Mouse (Mus musculus) hindbrain, postnatal 0 days (tissue): ENCODE measurements around the gene Smtnl2. TPM values are rescaled to one million over a fixed set of nuclear protein-coding genes. Genes with fewer than 3 reads are reported as not detected.

Experiments
- ATAC-seq: fragments of 200-750 bp; cut with Nextera tagmentation; 2 replicates; pipeline ENCODE4 v1.8.0; 2017; ENCODE audit warnings: mild to moderate bottlenecking, moderate TSS enrichment, moderate library complexity
- DNase-seq: peaks from one replicate; pipeline ENCODE4 v3.0.0-alpha.2; 2015; ENCODE audit warnings: low spot score
- H3K27ac ChIP-seq: fragments of 300-500 bp; sonication (generic); 2 replicates; pipeline ENCODE4 v1.5.1; 2014; ENCODE audit warnings: mild to moderate bottlenecking
- H3K27me3 ChIP-seq: fragments of 300-500 bp; sonication (generic); 2 replicates; pipeline ENCODE4 v1.6.1; 2014; ENCODE audit warnings: low read length, mixed read lengths; ENCODE audit not compliant: insufficient read depth
- H3K36me3 ChIP-seq: fragments of 300-500 bp; sonication (generic); 2 replicates; pipeline ENCODE4 v1.6.1; 2014; ENCODE audit warnings: low read length, mixed read lengths; ENCODE audit not compliant: insufficient read depth
- H3K4me1 ChIP-seq: fragments of 300-500 bp; sonication (generic); 2 replicates; pipeline ENCODE4 v1.6.1; 2014; ENCODE audit warnings: antibody characterized with exemption, low read length, mixed read lengths; ENCODE audit not compliant: insufficient read depth
- H3K4me2 ChIP-seq: fragments of 300-500 bp; sonication (generic); 2 replicates; pipeline ENCODE4 v1.6.1; 2014; ENCODE audit warnings: low read depth, mild to moderate bottlenecking, low read length, moderate library complexity, mixed read lengths
- H3K4me3 ChIP-seq: fragments of 300-500 bp; sonication (generic); 2 replicates; pipeline ENCODE4 v1.5.1; 2014; ENCODE audit warnings: low read length
- H3K9ac ChIP-seq: fragments of 300-500 bp; sonication (generic); replicated peaks from 2 replicates; pipeline ENCODE4 v1.6.1; 2014; ENCODE audit warnings: mild to moderate bottlenecking, low read length, moderate library complexity, mixed read lengths
- H3K9me3 ChIP-seq: fragments of 300-500 bp; sonication (generic); 2 replicates; pipeline ENCODE4 v1.6.1; 2016; ENCODE audit warnings: low read length, mixed read lengths
- CTCF ChIP-seq: IDR thresholded peaks from 2 replicates; pipeline ENCODE4 v1.5.1; 2016; ENCODE audit warnings: antibody characterized with exemption, control low read depth, low read depth
- WGBS: fragments of 180-500 bp; shearing (Covaris S2); extraction: QIAGEN DNeasy Blood & Tissue Kit; methylation state at CpG from one replicate; pipeline ENCODE4 v1.1.7; 2014; 5-methylcytosine and 5-hydroxymethylcytosine counted together
- polyA plus RNA-seq: library from polyadenylated mRNA; unstranded; fragments of >200 nt; fragmentation: Nextera tagmentation; extraction: Ambion mirVana; gene quantifications from 2 replicates; pipeline ENCODE4 v1.2.1, GENCODE M21; 2015
- total RNA-seq: library from RNA; depleted of rRNA; stranded (reverse); fragments of >200 nt; gene quantifications from 2 replicates; pipeline ENCODE4 v1.2.3, GENCODE M21; 2014

The Smtnl2 gene
- total and polyA plus RNA-seq, 2 experiments from 2014 or later, result 9.7 to 19.1 TPM

DNA sequence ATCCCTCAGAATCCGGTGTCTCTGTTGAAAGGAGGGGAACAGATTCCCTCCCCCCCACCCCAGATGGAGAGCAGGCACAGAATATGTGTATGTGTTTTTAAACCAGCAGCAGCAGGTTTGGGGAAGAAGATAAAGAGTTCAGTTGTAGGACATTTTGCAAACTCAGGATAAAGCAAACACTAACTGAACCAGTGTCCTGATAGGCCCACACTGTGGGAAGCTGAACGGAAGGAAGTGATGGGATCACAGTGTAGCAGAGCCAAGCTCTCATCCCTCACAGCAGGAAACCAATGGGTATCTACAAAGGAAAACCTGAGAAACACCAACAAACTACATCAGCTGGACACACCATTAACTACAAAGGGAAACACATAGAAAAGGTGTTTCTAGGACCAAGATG lies 35.0 kb downstream of the Smtnl2 start:
- H3K4me1 ChIP-seq, result no peaks in the 10 kb centered on the region
- no peak for ATAC-seq
- no peak for TF ChIP-seq CTCF
- no peak overlapping the region for H3K27ac ChIP-seq
- no peak overlapping the region for H3K4me3 ChIP-seq
- H3K9ac ChIP-seq, result no peak overlapping the region
- no peak for DNase-seq
- no peak overlapping the region for H3K4me2 ChIP-seq
- H3K9me3 ChIP-seq, result no peaks in the 10 kb centered on the region
- 76% methylated on average over 2 of the region's 2 CpGs for WGBS
- H3K36me3 ChIP-seq, result no peaks in the 10 kb centered on the region
- no peaks in the 10 kb centered on the region for H3K27me3 ChIP-seq

GRCm38 (mm10) chr11:72369904-72370672 lies 41.4 kb downstream of the Smtnl2 start:
- TF ChIP-seq CTCF, result peak; percentile 56
- H3K27me3 ChIP-seq, result no peaks in the 10 kb centered on the region
- no peak overlapping the region for H3K4me3 ChIP-seq
- H3K36me3 ChIP-seq, result no peaks in the 10 kb centered on the region
- no peak overlapping the region for H3K4me2 ChIP-seq
- WGBS, result 24% methylated on average over 12 of the region's 12 CpGs
- no peak overlapping the region for H3K27ac ChIP-seq
- DNase-seq (peak; percentile 40), ATAC-seq (no peak)
- H3K4me1 ChIP-seq, result no peaks in the 10 kb centered on the region
- no peaks in the 10 kb centered on the region for H3K9me3 ChIP-seq
- H3K9ac ChIP-seq, result no peak overlapping the region

DNA sequence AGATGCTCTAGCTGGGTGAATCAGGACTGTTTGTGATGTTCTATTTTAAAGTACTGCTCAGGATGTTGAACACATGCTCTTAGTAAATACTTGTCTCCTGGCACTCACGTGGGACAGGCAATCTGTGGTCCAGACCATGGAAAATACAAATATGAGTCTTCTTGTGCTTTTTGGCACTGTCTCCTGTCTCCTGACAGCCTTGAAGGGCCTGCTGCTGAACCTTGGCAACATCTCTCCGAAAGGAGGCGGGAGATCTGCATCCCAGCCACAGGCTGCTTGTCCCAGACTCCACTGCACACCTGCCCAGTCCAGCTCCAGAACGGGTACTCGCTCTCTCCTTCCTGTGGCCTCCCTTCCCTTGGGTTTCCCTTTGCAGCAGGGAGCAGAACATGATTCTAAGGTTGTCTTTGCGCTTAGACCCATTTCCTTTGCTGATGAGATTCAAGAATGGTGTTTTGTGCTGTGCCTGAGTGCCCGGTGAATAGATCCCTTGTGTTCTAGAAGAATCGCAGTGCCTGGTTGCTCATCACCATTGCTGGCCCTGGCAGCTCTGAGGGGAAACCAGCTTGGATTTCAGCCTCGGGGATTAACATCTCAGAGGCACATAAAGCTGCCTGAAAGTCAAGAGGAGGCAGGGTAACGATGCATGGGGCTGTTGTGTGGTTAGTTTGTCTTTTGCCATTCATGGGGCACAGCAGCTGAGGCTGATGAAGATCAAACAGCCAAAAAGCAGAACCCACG lies 43.4 kb downstream of the Smtnl2 start:
- no peak; the same call in 1 of the 2 replicates for TF ChIP-seq CTCF
- H3K27ac ChIP-seq, result peak overlapping the region; percentile 54; the same call in 1 of the 2 replicates
- H3K9me3 ChIP-seq, result no peaks in the 10 kb centered on the region
- H3K4me1 ChIP-seq, result no peaks in the 10 kb centered on the region
- no peaks in the 10 kb centered on the region for H3K27me3 ChIP-seq
- H3K4me2 ChIP-seq, result no peak overlapping the region
- no peak overlapping the region for H3K4me3 ChIP-seq
- peak; percentile 58; the same call in 1 of the 2 replicates for ATAC-seq
- 34% methylated on average over 11 of the region's 11 CpGs for WGBS
- H3K36me3 ChIP-seq, result no peaks in the 10 kb centered on the region
- H3K9ac ChIP-seq, result no peak overlapping the region
- peak; percentile 52 for DNase-seq

DNA sequence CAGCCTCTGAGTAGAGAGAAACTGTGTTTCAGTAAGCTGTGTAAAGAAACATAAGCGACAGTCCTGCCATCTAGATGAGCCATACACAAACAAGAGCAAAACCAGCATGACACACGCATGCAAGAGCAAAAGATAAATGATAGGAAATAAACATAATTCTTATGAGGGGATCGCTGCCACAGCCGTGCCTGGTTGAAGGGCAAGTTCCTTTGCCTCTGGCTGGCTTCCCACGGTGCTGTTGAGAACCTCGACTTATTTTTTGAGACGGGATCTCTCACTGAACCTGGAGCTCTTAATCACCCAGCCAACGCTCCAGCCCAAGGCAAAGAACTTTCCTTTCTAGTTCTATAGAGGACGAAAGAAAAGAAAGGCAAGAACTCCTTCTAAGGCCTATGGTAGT lies 45.4 kb downstream of the Smtnl2 start:
- DNase-seq (no peak), ATAC-seq (no peak)
- WGBS, result 84% methylated on average over 9 of the region's 9 CpGs
- no peak for TF ChIP-seq CTCF
- no peaks in the 10 kb centered on the region for H3K9me3 ChIP-seq
- H3K4me1 ChIP-seq, result peaks cover 9% of the 10 kb centered on the region; the same call in 1 of the 2 replicates
- no peak overlapping the region for H3K27ac ChIP-seq
- H3K27me3 ChIP-seq, result no peaks in the 10 kb centered on the region
- no peak overlapping the region for H3K9ac ChIP-seq
- H3K4me2 ChIP-seq, result no peak overlapping the region
- no peak overlapping the region for H3K4me3 ChIP-seq
- H3K36me3 ChIP-seq, result no peaks in the 10 kb centered on the region

GRCm38 (mm10) chr11:72364526-72364925 lies 47.0 kb downstream of the Smtnl2 start:
- H3K4me2 ChIP-seq, result no peak overlapping the region
- DNase-seq, result no peak
- H3K4me3 ChIP-seq, result no peak overlapping the region
- H3K9me3 ChIP-seq, result no peaks in the 10 kb centered on the region
- no peak for ATAC-seq
- no peak overlapping the region for H3K9ac ChIP-seq
- H3K36me3 ChIP-seq, result no peaks in the 10 kb centered on the region
- no peaks in the 10 kb centered on the region for H3K27me3 ChIP-seq
- peaks cover 9% of the 10 kb centered on the region; the same call in 1 of the 2 replicates for H3K4me1 ChIP-seq
- H3K27ac ChIP-seq, result no peak overlapping the region
- 96% methylated on average over 5 of the region's 5 CpGs for WGBS
- no peak for TF ChIP-seq CTCF

DNA sequence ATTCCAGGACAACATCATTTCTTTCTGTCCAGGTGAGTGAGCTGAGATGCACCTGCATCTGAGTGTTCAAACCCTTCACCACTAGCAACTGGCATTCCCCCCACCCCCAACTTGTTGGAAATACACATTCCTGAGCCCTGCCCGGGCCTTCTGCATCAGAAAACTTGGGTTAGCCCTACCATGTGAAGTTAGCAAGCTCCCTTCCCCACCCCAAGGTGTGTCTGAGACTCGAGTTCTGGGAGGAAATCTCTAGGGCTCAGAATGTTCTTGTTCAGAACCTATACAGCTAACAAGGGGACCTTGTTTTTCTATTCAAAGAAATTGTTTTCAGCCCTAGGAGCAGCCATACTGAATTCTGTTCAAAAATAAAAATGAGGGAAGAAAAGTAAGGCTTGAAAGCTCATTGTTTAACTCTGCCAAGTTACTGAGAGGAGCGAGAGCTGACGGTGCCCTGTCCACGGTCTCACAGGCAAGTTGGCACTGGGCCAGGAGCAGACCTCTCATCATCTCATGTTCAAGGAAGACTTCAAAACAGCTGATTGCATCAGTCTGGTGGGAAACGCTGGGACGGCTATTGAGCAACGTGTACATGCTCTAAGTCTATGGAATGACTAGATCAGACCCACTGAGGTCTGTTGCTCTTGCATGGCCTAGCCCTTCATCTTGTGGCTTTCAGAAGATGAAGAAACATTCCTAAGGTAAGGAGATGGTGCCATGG lies 47.8 kb downstream of the Smtnl2 start:
- Histone ChIP-seq H3K4me2 (no peak overlapping the region), H3K36me3 (no peaks in the 10 kb centered on the region), H3K4me3 (no peak overlapping the region), H3K9ac (no peak overlapping the region), H3K4me1 (peaks cover 9% of the 10 kb centered on the region; the same call in 1 of the 2 replicates), H3K27ac (no peak overlapping the region), H3K27me3 (no peaks in the 10 kb centered on the region), H3K9me3 (no peaks in the 10 kb centered on the region)
- 56% methylated on average over 8 of the region's 8 CpGs for WGBS
- no peak for TF ChIP-seq CTCF
- ATAC-seq, result no peak
- no peak for DNase-seq
